Mouse (Mus musculus): ENCODE measurements at regions not wholly inside any gene's neighbourhood (a gene's known extent, or its start where the extent isn't known, plus 50 kb on each side); places are given as distances from the start of the nearest gene placed in this dataset.

- no peak for DNase-seq (ENCODE audit: low spot score in 2 of 2)
Observed at GRCm38 (mm10) chr2:146565693-146566092, 53.5 kb upstream of the Ralgapa2 start.

- no peak for DNase-seq (ENCODE audit: low spot score in 2 of 2)
Observed at GRCm38 (mm10) chr2:146568171-146568842, 56.2 kb upstream of the Ralgapa2 start.

GRCm38 (mm10) chr2:146571036-146571435, 58.9 kb upstream of the Ralgapa2 start:
- no peak for DNase-seq (ENCODE audit: low spot score in 2 of 2)

GRCm38 (mm10) chr2:146571857-146572256, 59.7 kb upstream of the Ralgapa2 start:
- DNase-seq (ENCODE audit: low spot score in 2 of 2) = no peak

- DNase-seq (ENCODE audit: low spot score in 2 of 2) = no peak
Observed at GRCm38 (mm10) chr2:146575610-146576297, 63.6 kb upstream of the Ralgapa2 start.

GRCm38 (mm10) chr2:146576298-146576905, 64.3 kb upstream of the Ralgapa2 start:
- DNase-seq (ENCODE audit: low spot score in 2 of 2) = no peak

- DNase-seq (ENCODE audit: low spot score in 2 of 2) = no peak
Observed at GRCm38 (mm10) chr2:146577096-146577495, 65.0 kb upstream of the Ralgapa2 start.

- no peak for DNase-seq (ENCODE audit: low spot score in 2 of 2)
Observed at GRCm38 (mm10) chr2:146581220-146581619, 69.1 kb upstream of the Ralgapa2 start.

GRCm38 (mm10) chr2:146583807-146584388, 71.8 kb upstream of the Ralgapa2 start:
- no peak for DNase-seq (ENCODE audit: low spot score in 2 of 2)

- no peak for DNase-seq (ENCODE audit: low spot score in 2 of 2)
Observed at GRCm38 (mm10) chr2:146586381-146586780, 74.2 kb upstream of the Ralgapa2 start.

GRCm38 (mm10) chr2:146586981-146587380, 74.8 kb upstream of the Ralgapa2 start:
- no peak for DNase-seq (ENCODE audit: low spot score in 2 of 2)

- no peak for DNase-seq (ENCODE audit: low spot score in 2 of 2)
Observed at GRCm38 (mm10) chr2:146589860-146590259, 77.7 kb upstream of the Ralgapa2 start.

- no peak for DNase-seq (ENCODE audit: low spot score in 2 of 2)
Observed at GRCm38 (mm10) chr2:146593291-146593690, 81.1 kb upstream of the Ralgapa2 start.

GRCm38 (mm10) chr2:146594212-146594611, 82.1 kb upstream of the Ralgapa2 start:
- DNase-seq (ENCODE audit: low spot score in 2 of 2) = no peak

- no peak for DNase-seq (ENCODE audit: low spot score in 2 of 2)
Observed at GRCm38 (mm10) chr2:146595673-146596072, 83.5 kb upstream of the Ralgapa2 start.

- DNase-seq (ENCODE audit: low spot score in 2 of 2) = no peak
Observed at GRCm38 (mm10) chr2:146606170-146606569, 94.0 kb upstream of the Ralgapa2 start.

- DNase-seq (ENCODE audit: low spot score in 2 of 2) = no peak
Observed at GRCm38 (mm10) chr2:146610896-146611295, 98.8 kb upstream of the Ralgapa2 start.

GRCm38 (mm10) chr2:146611886-146612521, 99.9 kb upstream of the Ralgapa2 start:
- DNase-seq (ENCODE audit: low spot score in 2 of 2) = peak; percentile 19 to 53

- peak; percentile 16 to 37 for DNase-seq (ENCODE audit: low spot score in 2 of 2)
Observed at GRCm38 (mm10) chr2:146612522-146613288, 100.6 kb upstream of the Ralgapa2 start.

GRCm38 (mm10) chr2:146621167-146621566, 109.0 kb upstream of the Ralgapa2 start:
- no peak for DNase-seq (ENCODE audit: low spot score in 2 of 2)

- no peak for DNase-seq (ENCODE audit: low spot score in 2 of 2)
Observed at GRCm38 (mm10) chr2:146623052-146623451, 110.9 kb upstream of the Ralgapa2 start.
